Mouse (Mus musculus): ENCODE data around the gene Dclre1c. TPM values are rescaled to one million over a fixed set of nuclear protein-coding genes. Genes with fewer than 3 reads are reported as not detected.

The Dclre1c gene
- polyA plus RNA-seq, 1 experiment from 2014 or later, result 2.8 TPM

DNA sequence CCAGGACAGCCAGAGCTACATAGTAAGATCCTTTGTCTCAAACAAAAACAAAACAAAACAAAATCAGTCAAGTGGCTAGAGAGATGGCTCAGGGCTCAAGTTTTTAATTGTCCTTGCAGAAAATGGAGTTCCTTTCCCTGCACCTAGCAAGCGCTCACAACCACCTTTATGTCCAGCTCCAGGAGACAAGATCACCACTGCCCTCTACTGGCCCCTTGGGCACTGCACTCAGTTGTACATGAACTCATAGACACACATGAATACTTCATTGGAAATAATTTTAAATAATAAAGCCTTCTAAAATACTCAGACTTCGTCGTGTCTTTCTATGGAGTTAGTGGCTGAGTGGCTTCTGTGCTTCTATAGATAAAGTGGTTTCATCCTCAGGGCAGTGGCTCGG is 9.7 kb upstream of the Dclre1c start:
- Histone ChIP-seq H3K36me3 (ENCODE audit: control insufficient read depth, insufficient read depth, low read length) (no peaks in the 10 kb centered on the region), H3K4me3 (ENCODE audit: low read depth, low read length) (no peak overlapping the region), H3K27me3 (ENCODE audit: control insufficient read depth, insufficient read depth, low read length) (no peaks in the 10 kb centered on the region), H3K9ac (ENCODE audit: low read length) (no peak overlapping the region), H3K27ac (replicated peaks) (no peak overlapping the region), H3K9me3 (ENCODE audit: control insufficient read depth, low read length) (no peaks in the 10 kb centered on the region), H3K4me1 (replicated peaks; ENCODE audit: control insufficient read depth, insufficient read depth) (no peaks in the 10 kb centered on the region), H3K4me2 (replicated peaks; ENCODE audit: low read depth) (no peak overlapping the region)
- 53% methylated on average over 4 of the region's 4 CpGs for WGBS
- TF ChIP-seq EP300 (optimal IDR thresholded peaks at IDR 0.05) (no peak), CTCF (IDR thresholded peaks at IDR 0.05; ENCODE audit: low read depth) (peak; percentile 80)
- DNase-seq (ENCODE audit: low spot score), result peak; percentile 78
- ATAC-seq (ENCODE audit: low FRiP score, low TSS enrichment), result no peak

DNA sequence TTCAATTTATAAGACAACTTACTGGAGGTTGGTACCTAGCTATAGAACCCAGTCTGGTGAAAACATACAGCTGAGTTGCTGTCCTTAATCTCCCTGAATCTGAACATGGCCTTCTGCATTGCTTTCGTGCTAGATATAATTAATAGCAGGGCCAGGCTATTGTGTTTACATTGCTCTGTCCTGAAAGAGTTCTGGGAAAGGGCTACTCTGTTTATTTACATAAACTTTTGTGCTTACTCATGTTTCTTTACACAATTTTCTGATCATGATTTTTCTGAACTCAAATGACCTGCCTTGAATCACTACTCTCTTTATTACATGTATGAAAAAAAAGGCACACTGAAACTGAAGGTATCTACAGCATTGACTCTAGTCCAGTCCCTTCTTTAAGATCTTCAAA is 8.3 kb upstream of the Dclre1c start:
- no peaks in the 10 kb centered on the region for H3K9me3 ChIP-seq (ENCODE audit: control insufficient read depth, low read length)
- no peaks in the 10 kb centered on the region for H3K4me1 ChIP-seq (replicated peaks; ENCODE audit: control insufficient read depth, insufficient read depth)
- no peak for ATAC-seq (ENCODE audit: low FRiP score, low TSS enrichment)
- no peak overlapping the region for H3K4me3 ChIP-seq (ENCODE audit: low read depth, low read length)
- no peak for DNase-seq (ENCODE audit: low spot score)
- TF ChIP-seq CTCF (IDR thresholded peaks at IDR 0.05; ENCODE audit: low read depth), result no peak
- no peak for TF ChIP-seq EP300 (optimal IDR thresholded peaks at IDR 0.05)
- H3K4me2 ChIP-seq (replicated peaks; ENCODE audit: low read depth), result no peak overlapping the region
- H3K27me3 ChIP-seq (ENCODE audit: control insufficient read depth, insufficient read depth, low read length), result no peaks in the 10 kb centered on the region
- H3K27ac ChIP-seq (replicated peaks), result no peak overlapping the region
- no peak overlapping the region for H3K9ac ChIP-seq (ENCODE audit: low read length)
- no peaks in the 10 kb centered on the region for H3K36me3 ChIP-seq (ENCODE audit: control insufficient read depth, insufficient read depth, low read length)
- 8% methylated on average over 1 of the region's 1 CpGs for WGBS

DNA sequence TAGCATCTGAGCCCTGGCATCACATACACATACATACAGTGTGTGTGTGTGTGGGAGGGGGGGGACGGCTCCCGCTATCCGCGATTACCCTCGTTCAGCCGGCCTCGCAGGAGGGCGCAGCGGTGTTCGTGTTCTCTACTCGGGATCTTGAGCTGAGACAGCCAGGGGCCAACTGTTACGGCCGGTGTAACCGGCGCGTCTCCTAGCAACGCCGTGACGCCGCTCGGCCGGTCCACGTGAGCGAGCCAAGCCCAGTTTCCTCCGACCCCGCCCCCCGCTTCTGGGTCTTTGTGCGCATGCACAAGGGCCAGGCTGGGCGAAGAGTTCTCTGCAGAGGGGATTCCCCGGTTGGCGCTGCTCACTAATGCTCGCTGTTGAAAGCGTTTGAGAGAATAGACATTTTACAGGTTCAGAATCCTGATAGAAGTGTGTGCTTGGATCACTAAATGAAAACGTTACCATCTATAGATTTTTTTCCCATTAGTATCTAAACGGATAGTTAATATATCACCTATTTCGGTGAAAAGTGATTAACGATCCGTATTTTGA is 5.0 kb upstream of the Dclre1c start:
- H3K36me3 ChIP-seq (ENCODE audit: control insufficient read depth, insufficient read depth, low read length), result no peaks in the 10 kb centered on the region
- H3K9me3 ChIP-seq (ENCODE audit: control insufficient read depth, low read length), result no peaks in the 10 kb centered on the region
- WGBS, result under 1% methylated on average over 38 of the region's 38 CpGs
- DNase-seq (ENCODE audit: low spot score) (peak; percentile 98), ATAC-seq (ENCODE audit: low FRiP score, low TSS enrichment) (peak; percentile 96)
- H3K27me3 ChIP-seq (ENCODE audit: control insufficient read depth, insufficient read depth, low read length), result no peaks in the 10 kb centered on the region
- H3K4me2 ChIP-seq (replicated peaks; ENCODE audit: low read depth), result peak overlapping the region; percentile 73
- no peak overlapping the region for H3K27ac ChIP-seq (replicated peaks)
- H3K4me1 ChIP-seq (replicated peaks; ENCODE audit: control insufficient read depth, insufficient read depth), result no peaks in the 10 kb centered on the region; the same call in 1 of the 2 replicates
- H3K4me3 ChIP-seq (ENCODE audit: low read depth, low read length), result peak overlapping the region; percentile 44
- H3K9ac ChIP-seq (ENCODE audit: low read length), result peak overlapping the region; percentile 38; the same call in 1 of the 2 replicates
- TF ChIP-seq EP300 (optimal IDR thresholded peaks at IDR 0.05) (no peak), CTCF (IDR thresholded peaks at IDR 0.05; ENCODE audit: low read depth) (no peak)

DNA sequence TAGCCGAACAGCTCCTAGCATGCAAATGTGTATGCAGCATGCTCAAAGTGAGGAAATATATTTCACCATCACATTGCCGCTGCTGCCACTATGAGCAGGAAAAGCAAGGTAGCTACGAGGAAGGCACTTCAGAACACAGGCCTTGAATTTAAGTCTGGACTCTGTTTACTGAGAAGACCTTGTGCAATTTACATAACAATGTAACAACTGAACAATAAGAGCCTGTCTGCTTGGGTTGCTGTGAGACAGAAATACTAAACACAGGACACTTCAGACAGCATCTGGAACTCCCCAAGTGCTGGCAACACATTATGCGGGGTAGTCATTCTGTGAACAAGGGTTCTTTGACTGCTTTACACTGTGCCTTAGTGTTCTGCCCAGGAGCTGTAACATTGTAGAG is 3.8 kb upstream of the Dclre1c start:
- ATAC-seq (ENCODE audit: low FRiP score, low TSS enrichment) (no peak), DNase-seq (ENCODE audit: low spot score) (no peak)
- no peaks in the 10 kb centered on the region; the same call in 1 of the 2 replicates for H3K4me1 ChIP-seq (replicated peaks; ENCODE audit: control insufficient read depth, insufficient read depth)
- no peaks in the 10 kb centered on the region for H3K27me3 ChIP-seq (ENCODE audit: control insufficient read depth, insufficient read depth, low read length)
- H3K27ac ChIP-seq (replicated peaks), result no peak overlapping the region
- no peak overlapping the region for H3K9ac ChIP-seq (ENCODE audit: low read length)
- no peak overlapping the region for H3K4me3 ChIP-seq (ENCODE audit: low read depth, low read length)
- no peaks in the 10 kb centered on the region for H3K36me3 ChIP-seq (ENCODE audit: control insufficient read depth, insufficient read depth, low read length)
- H3K4me2 ChIP-seq (replicated peaks; ENCODE audit: low read depth), result no peak overlapping the region
- TF ChIP-seq EP300 (optimal IDR thresholded peaks at IDR 0.05), result no peak
- no peak for TF ChIP-seq CTCF (IDR thresholded peaks at IDR 0.05; ENCODE audit: low read depth)
- H3K9me3 ChIP-seq (ENCODE audit: control insufficient read depth, low read length), result no peaks in the 10 kb centered on the region
- 66% methylated on average over 4 of the region's 4 CpGs for WGBS

GRCm38 (mm10) chr2:3422548-3422947 is 1.4 kb upstream of the Dclre1c start, which contains the start of gene Meig1:
Meig1 (minus strand) TSS chr2:3422648.
- Histone ChIP-seq H3K9me3 (ENCODE audit: control insufficient read depth, low read length) (no peaks in the 10 kb centered on the region), H3K27ac (replicated peaks) (no peak within 1 kb of the TSS), H3K9ac (ENCODE audit: low read length) (no peak within 1 kb of the TSS), H3K27me3 (ENCODE audit: control insufficient read depth, insufficient read depth, low read length) (no peaks in the 10 kb centered on the region), H3K4me1 (replicated peaks; ENCODE audit: control insufficient read depth, insufficient read depth) (no peaks in the 10 kb centered on the region; the same call in 1 of the 2 replicates), H3K36me3 (ENCODE audit: control insufficient read depth, insufficient read depth, low read length) (no peaks in the 10 kb centered on the region), H3K4me2 (replicated peaks; ENCODE audit: low read depth) (peak within 1 kb of the TSS; percentile 98), H3K4me3 (ENCODE audit: low read depth, low read length) (no peak within 1 kb of the TSS)
- WGBS, result 64% methylated on average over 3 of the region's 3 CpGs
- ATAC-seq (ENCODE audit: low FRiP score, low TSS enrichment), result no peak
- no peak for DNase-seq (ENCODE audit: low spot score)
- TF ChIP-seq EP300 (optimal IDR thresholded peaks at IDR 0.05), result no peak
- TF ChIP-seq CTCF (IDR thresholded peaks at IDR 0.05; ENCODE audit: low read depth), result no peak

GRCm38 (mm10) chr2:3424579-3424910 is 614 bp downstream of the Dclre1c start:
- TF ChIP-seq EP300 (optimal IDR thresholded peaks at IDR 0.05) (no peak), CTCF (IDR thresholded peaks at IDR 0.05; ENCODE audit: low read depth) (no peak)
- Histone ChIP-seq H3K27me3 (ENCODE audit: control insufficient read depth, insufficient read depth, low read length) (no peaks in the 10 kb centered on the region), H3K4me3 (ENCODE audit: low read depth, low read length) (peak overlapping the region; percentile 64), H3K9me3 (ENCODE audit: control insufficient read depth, low read length) (no peaks in the 10 kb centered on the region), H3K4me2 (replicated peaks; ENCODE audit: low read depth) (peak overlapping the region; percentile 98), H3K36me3 (ENCODE audit: control insufficient read depth, insufficient read depth, low read length) (no peaks in the 10 kb centered on the region), H3K9ac (ENCODE audit: low read length) (peak overlapping the region; percentile 72), H3K4me1 (replicated peaks; ENCODE audit: control insufficient read depth, insufficient read depth) (no peaks in the 10 kb centered on the region; the same call in 1 of the 2 replicates), H3K27ac (replicated peaks) (peak overlapping the region; percentile 40; the same call in 1 of the 2 replicates)
- DNase-seq (ENCODE audit: low spot score) (no peak), ATAC-seq (ENCODE audit: low FRiP score, low TSS enrichment) (no peak)
- 2% methylated on average over 9 of the region's 10 CpGs for WGBS
